Mouse (Mus musculus) MEL (cell line): ENCODE measurements at regions not wholly inside any gene's neighbourhood (a gene's known extent, or its start where the extent isn't known, plus 50 kb on each side); places are given as distances from the start of the nearest gene placed in this dataset.

Experiments used
- DNase-seq: peaks from one replicate; pipeline ENCODE4 v3.0.0; 2011; ENCODE audit warnings: low read depth, low spot score
- H3K27ac ChIP-seq: 2 replicates; pipeline ENCODE4 v1.5.1; 2012; ENCODE audit warnings: low read depth, mild to moderate bottlenecking, control low read depth, low read length, moderate library complexity; ENCODE audit not compliant: control insufficient read depth
- H3K27me3 ChIP-seq, 2 experiments: fragments of 150-350 bp in 1 of 2; sonication (generic) in 1 of 2; 2 replicates each; pipeline ENCODE4 v1.6.1; 2012; ENCODE audit warnings: low read length in 2 of 2, mild to moderate bottlenecking in 2 of 2, improper control_type of control experiment in 1 of 2, moderate library complexity in 1 of 2; ENCODE audit not compliant: insufficient read depth in 2 of 2, control insufficient read depth in 1 of 2
- H3K36me3 ChIP-seq, 2 experiments: 2 replicates each; pipeline ENCODE4 v1.6.1; 2012 to 2014; ENCODE audit warnings: low read length in 2 of 2, improper control_type of control experiment in 1 of 2, inconsistent platforms in 1 of 2, mild to moderate bottlenecking in 1 of 2; ENCODE audit not compliant: insufficient read depth in 2 of 2, control insufficient read depth in 1 of 2
- H3K4me1 ChIP-seq, 2 experiments: fragments of 150-350 bp in 1 of 2; sonication (generic) in 1 of 2; 2 replicates each; pipeline ENCODE4 v1.6.1; 2012; ENCODE audit warnings: low read length in 2 of 2, improper control_type of control experiment in 1 of 2, mild to moderate bottlenecking in 1 of 2; ENCODE audit not compliant: insufficient read depth in 2 of 2, control insufficient read depth in 1 of 2
- H3K4me3 ChIP-seq, 2 experiments: fragments of 150-350 bp in 1 of 2; sonication (generic) in 1 of 2; 2 replicates each; pipeline ENCODE4 v1.5.1; 2012; ENCODE audit warnings: low read depth in 2 of 2, low read length in 2 of 2, mild to moderate bottlenecking in 2 of 2, moderate library complexity in 2 of 2, control low read depth in 1 of 2, improper control_type of control experiment in 1 of 2; ENCODE audit not compliant: control insufficient read depth in 1 of 2, insufficient read depth in 1 of 2
- H3K79me2 ChIP-seq: 2 replicates; pipeline ENCODE4 v1.6.1; 2012; ENCODE audit warnings: mild to moderate bottlenecking, low read length, moderate library complexity; ENCODE audit not compliant: control insufficient read depth, poor library complexity, insufficient read depth
- H3K9ac ChIP-seq: 2 replicates; pipeline ENCODE4 v1.6.1; 2012; ENCODE audit warnings: low read depth, mild to moderate bottlenecking, control low read depth, low read length, moderate library complexity; ENCODE audit not compliant: control insufficient read depth, poor library complexity, severe bottlenecking
- H3K9me3 ChIP-seq: fragments of 150-350 bp; sonication (generic); replicated peaks from 2 replicates; pipeline ENCODE4 v1.6.1; 2012; ENCODE audit warnings: mild to moderate bottlenecking, low read length, improper control_type of control experiment, moderate library complexity; ENCODE audit not compliant: insufficient read depth
- BHLHE40 ChIP-seq: IDR thresholded peaks from 2 replicates; pipeline ENCODE4 v1.6.1; 2012; ENCODE audit warnings: low read depth, mild to moderate bottlenecking, inconsistent platforms, low read length, improper control_type of control experiment, borderline replicate concordance
- CHD1 ChIP-seq: IDR thresholded peaks from 2 replicates; pipeline ENCODE4 v1.6.1; 2012; ENCODE audit warnings: low read depth, mild to moderate bottlenecking, inconsistent platforms, low read length, improper control_type of control experiment
- CTCF ChIP-seq, 3 experiments: IDR thresholded peaks in 2 of 3; conservative IDR thresholded peaks in 1 of 3; 2 replicates each; pipeline ENCODE4 v1.5.1; 2011 to 2012; ENCODE audit warnings: low read length in 3 of 3, low read depth in 2 of 3, mild to moderate bottlenecking in 2 of 3, improper control_type of control experiment in 1 of 3, inconsistent platforms in 1 of 3, mixed read lengths in 1 of 3, moderate library complexity in 1 of 3; ENCODE audit not compliant: control insufficient read depth in 1 of 3, insufficient read depth in 1 of 3, poor library complexity in 1 of 3, severe bottlenecking in 1 of 3
- HCFC1 ChIP-seq: IDR thresholded peaks from 2 replicates; pipeline ENCODE4 v1.6.1; 2012; ENCODE audit warnings: low read depth, mild to moderate bottlenecking, inconsistent platforms, low read length, improper control_type of control experiment, moderate library complexity
- JUND ChIP-seq: IDR thresholded peaks from 2 replicates; pipeline ENCODE4 v1.6.1; 2011; ENCODE audit warnings: low read depth, mild to moderate bottlenecking, improper control_type of control experiment, low read length
- MEF2A ChIP-seq: IDR thresholded peaks from 2 replicates; pipeline ENCODE4 v1.6.1; 2014; ENCODE audit warnings: low read depth, mild to moderate bottlenecking, inconsistent platforms, low read length, improper control_type of control experiment; ENCODE audit not compliant: poor library complexity, insufficient replicate concordance, severe bottlenecking; ENCODE audit errors: extremely low read depth
- MYC ChIP-seq: IDR thresholded peaks from 2 replicates; pipeline ENCODE4 v1.6.1; 2011; ENCODE audit warnings: low read depth, mild to moderate bottlenecking, low read length, improper control_type of control experiment, moderate library complexity
- RAD21 ChIP-seq: IDR thresholded peaks from 2 replicates; pipeline ENCODE4 v1.6.1; 2011; ENCODE audit warnings: mild to moderate bottlenecking, low read depth, low read length, improper control_type of control experiment
- SIN3A ChIP-seq: IDR thresholded peaks from 2 replicates; pipeline ENCODE4 v1.6.1; 2012; ENCODE audit warnings: low read length, improper control_type of control experiment, inconsistent platforms
- SMC3 ChIP-seq: IDR thresholded peaks from 2 replicates; pipeline ENCODE4 v1.6.1; 2011; ENCODE audit warnings: low read depth, low read length, improper control_type of control experiment
- TBP ChIP-seq: IDR thresholded peaks from 2 replicates; pipeline ENCODE4 v1.8.0; 2011; ENCODE audit warnings: low read depth, low read length, improper control_type of control experiment
- TCF12 ChIP-seq: IDR thresholded peaks from 2 replicates; pipeline ENCODE4 v1.6.1; 2014; ENCODE audit warnings: low read depth, mild to moderate bottlenecking, inconsistent platforms, low read length, improper control_type of control experiment, moderate library complexity
- ZC3H11A ChIP-seq: IDR thresholded peaks from 2 replicates; pipeline ENCODE4 v1.6.1; 2012; ENCODE audit warnings: low read depth, mild to moderate bottlenecking, inconsistent platforms, low read length, improper control_type of control experiment
- ZNF384 ChIP-seq: IDR thresholded peaks from 2 replicates; pipeline ENCODE4 v1.6.1; 2012; ENCODE audit warnings: low read depth, mild to moderate bottlenecking, inconsistent platforms, low read length, improper control_type of control experiment

DNA sequence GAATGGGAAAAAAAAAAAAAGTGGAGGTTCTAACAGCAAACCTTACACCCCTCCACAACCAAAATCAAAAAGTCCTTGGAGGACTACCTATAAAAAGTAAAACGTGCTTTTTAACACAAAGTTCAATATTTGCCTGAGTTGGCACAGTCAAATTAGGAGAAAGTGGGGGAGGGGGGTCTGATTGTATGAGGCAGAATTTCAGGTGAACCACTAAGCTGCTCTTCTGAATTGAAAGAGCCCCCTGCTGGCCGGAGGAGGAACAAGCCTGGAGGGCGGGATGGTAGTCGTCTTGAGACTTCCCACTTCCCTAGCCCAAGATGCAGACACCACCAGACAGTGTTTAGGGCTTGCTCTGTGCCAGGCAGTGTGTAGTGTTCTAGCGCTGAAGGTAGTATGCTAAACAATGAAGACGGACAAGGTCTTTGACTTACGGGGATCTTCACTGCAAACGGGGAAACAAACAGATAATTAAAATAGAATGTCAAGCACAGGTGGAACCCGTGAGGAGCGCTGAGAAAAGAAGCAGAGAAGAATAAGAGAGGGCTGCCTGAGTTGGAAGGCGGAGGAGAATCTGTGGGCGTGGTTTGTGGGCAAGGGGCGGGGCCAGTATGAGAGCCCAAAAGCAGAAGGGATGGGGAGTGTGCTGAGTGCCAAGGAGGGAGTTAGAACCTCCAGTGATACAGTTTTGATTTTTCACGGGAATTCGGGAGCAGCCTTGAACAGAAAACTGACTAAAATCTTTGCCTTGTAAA is 69.8 kb upstream of the Nfe2l3 start:
- H3K27ac ChIP-seq = no peak overlapping the region
- H3K9ac ChIP-seq = peak overlapping the region; percentile 4; the same call in 1 of the 2 replicates
- TF ChIP-seq TBP (no peak), MYC (no peak), CTCF (IDR thresholded peaks at IDR 0.05 in 2 of 3, conservative IDR thresholded peaks at IDR 0.05 in 1 of 3; ENCODE audit: control insufficient read depth in 1 of 3, insufficient read depth in 1 of 3, low read depth in 2 of 3, low read length in 3 of 3, poor library complexity in 1 of 3, severe bottlenecking in 1 of 3) (peak; percentile 75 to 82 (median 80)), ZC3H11A (peak; percentile 12; the same call in 1 of the 2 replicates), RAD21 (peak; percentile 49), SMC3 (peak; percentile 68), TCF12 (no peak), BHLHE40 (0 out of 2 replicates have a peak, but pooled peaks have one; percentile 9), ZNF384 (peak; percentile 70)
- H3K79me2 ChIP-seq = no peaks in the 10 kb centered on the region
- peaks cover 0 to 6% of the 10 kb centered on the region in 2 experiments; a peak in 1 of 4 replicates for H3K4me1 ChIP-seq
- peak; percentile 91 for DNase-seq
- peaks cover 0 to 3% of the 10 kb centered on the region in 2 experiments; a peak in 1 of 4 replicates for H3K36me3 ChIP-seq
- H3K4me3 ChIP-seq = peak overlapping the region; percentile 43 to 44; a peak in 3 of 4 replicates
- H3K27me3 ChIP-seq = peaks cover 0 to 8% of the 10 kb centered on the region in 2 experiments; a peak in 3 of 4 replicates
- no peaks in the 10 kb centered on the region for H3K9me3 ChIP-seq

DNA sequence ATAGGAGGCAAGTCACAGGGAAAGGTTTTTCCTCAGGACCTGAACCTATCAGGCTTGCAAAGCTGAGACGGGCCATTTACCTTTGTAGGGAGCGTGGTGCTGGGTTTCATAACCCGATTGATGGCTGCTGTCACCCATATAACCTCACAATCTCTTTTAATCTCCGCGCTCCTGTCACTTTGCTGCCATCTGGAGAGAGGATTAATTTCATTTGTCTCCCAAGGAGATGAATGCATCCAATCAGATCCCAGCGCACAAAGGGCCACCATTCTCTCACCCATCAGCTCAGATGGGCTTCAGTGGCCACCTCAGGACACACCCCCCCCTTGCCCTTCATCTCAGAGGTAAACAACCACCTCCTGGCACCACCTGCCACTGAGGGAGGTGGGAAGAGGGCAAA is 67.7 kb upstream of the Nfe2l3 start:
- no peak for TF ChIP-seq HCFC1
- TF ChIP-seq MEF2A = no peak
- no peak for TF ChIP-seq JUND
- TF ChIP-seq RAD21 = no peak
- TF ChIP-seq SMC3 = no peak
- no peak for TF ChIP-seq SIN3A
- TF ChIP-seq ZNF384 = no peak
- no peak for TF ChIP-seq CHD1
- no peak for DNase-seq

More for the DNA sequence above, 67.7 kb upstream of the Nfe2l3 start:
- Histone ChIP-seq H3K9me3 (no peaks in the 10 kb centered on the region), H3K27me3 (peaks cover 0 to 8% of the 10 kb centered on the region in 2 experiments; a peak in 2 of 4 replicates), H3K4me3 (no peak overlapping the region), H3K9ac (no peak overlapping the region), H3K36me3 (peaks cover 0 to 3% of the 10 kb centered on the region in 2 experiments; a peak in 1 of 4 replicates), H3K4me1 (peaks cover 0 to 6% of the 10 kb centered on the region in 2 experiments; a peak in 1 of 4 replicates), H3K79me2 (no peaks in the 10 kb centered on the region), H3K27ac (no peak overlapping the region)
